11 mouse cellular contexts compared by ENCODE assay signal in the genomic region with DNA sequence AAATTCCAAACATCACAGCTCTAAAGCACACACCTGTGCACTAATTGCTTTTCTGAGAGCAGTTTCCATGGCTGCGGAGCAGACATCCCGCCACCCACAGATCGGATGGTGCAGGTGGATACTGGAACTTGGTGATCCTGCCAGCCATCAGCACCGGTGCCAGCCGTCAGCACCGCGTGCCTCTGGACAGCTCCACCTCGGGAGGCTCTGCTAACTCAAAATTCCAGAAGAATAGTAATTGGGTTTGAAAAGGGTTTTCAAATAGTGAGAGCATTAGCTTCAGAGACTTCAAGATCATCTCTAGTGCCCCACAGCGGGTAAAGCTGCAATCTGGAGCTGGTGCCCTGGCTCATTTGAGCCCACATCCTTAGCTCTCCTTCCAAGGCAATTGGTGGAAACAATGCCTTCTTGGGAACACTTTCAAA.
DNase-seq lines count a peak whose midpoint lies in the region; ATAC-seq lines count a peak whose summit lies in the region.
"Had no signal": no experiment of that assay in that cellular context is flagged by ENCODE, and none has a peak within 500 bp of the region (broad histone marks: within the 10 kb centered on the region; RNA-seq: fewer than 3 reads in every experiment).

No protein-coding gene starts in this region.

- 11% methylated on average over 9 of the region's 9 CpGs for WGBS in forebrain, embryonic 14.5 days
- 36% methylated on average over 9 of the region's 9 CpGs for WGBS in limb, embryonic 10.5 days

- no peak overlapping the region for H3K9ac ChIP-seq in forebrain, embryonic 14.5 days (ENCODE audit: low read length)
- H3K9ac ChIP-seq: embryonic facial prominence, embryonic 12.5 days; heart, embryonic 15.5 days; liver, embryonic 12.5 days had no signal

- H3K4me3 ChIP-seq in forebrain, embryonic 14.5 days (ENCODE audit: low read depth, low read length), result no peak overlapping the region
- H3K4me3 ChIP-seq in limb, embryonic 10.5 days, result no peak overlapping the region
- H3K4me3 ChIP-seq: embryonic facial prominence, embryonic 12.5 days; heart, embryonic 15.5 days; liver, embryonic 12.5 days had no signal

- no peak overlapping the region for H3K4me2 ChIP-seq in forebrain, embryonic 14.5 days (ENCODE audit: low read length)
- H3K4me2 ChIP-seq: embryonic facial prominence, embryonic 12.5 days; heart, embryonic 15.5 days; liver, embryonic 12.5 days had no signal

- H3K9me3 ChIP-seq in forebrain, embryonic 14.5 days (replicated peaks; ENCODE audit: control insufficient read depth, low read length), result no peaks in the 10 kb centered on the region
- H3K9me3 ChIP-seq in limb, embryonic 10.5 days (replicated peaks), result no peaks in the 10 kb centered on the region
- H3K9me3 ChIP-seq: embryonic facial prominence, embryonic 12.5 days; heart, embryonic 15.5 days; liver, embryonic 12.5 days had no signal

- peak; percentile 35 for DNase-seq in kidney, postnatal 10 days
- no peak for DNase-seq in kidney, adult 18-20 months
- peak; percentile 46 to 53 for DNase-seq in cerebellum, postnatal 10 days
- DNase-seq in forebrain, embryonic 14.5 days (ENCODE audit: low spot score), result peak; percentile 85
- peak; percentile 75 for DNase-seq in limb, embryonic 10.5 days (ENCODE audit: low spot score)
- no peak for DNase-seq in gastrocnemius, adult 8-10 months (ENCODE audit: low spot score in 2 of 2)
- no peak for DNase-seq in adrenal gland, postnatal 4 days (ENCODE audit: low spot score in 2 of 2)

- no peak overlapping the region; the same call in 1 of the 2 replicates for H3K27ac ChIP-seq in forebrain, embryonic 14.5 days (ENCODE audit: low read depth, low read length)
- H3K27ac ChIP-seq in limb, embryonic 10.5 days, result no peak overlapping the region
- H3K27ac ChIP-seq: embryonic facial prominence, embryonic 12.5 days; heart, embryonic 15.5 days; liver, embryonic 12.5 days had no signal

- H3K36me3 ChIP-seq in forebrain, embryonic 14.5 days (ENCODE audit: control insufficient read depth, insufficient read depth, low read length), result no peaks in the 10 kb centered on the region
- no peaks in the 10 kb centered on the region for H3K36me3 ChIP-seq in limb, embryonic 10.5 days
- H3K36me3 ChIP-seq: embryonic facial prominence, embryonic 12.5 days; heart, embryonic 15.5 days; liver, embryonic 12.5 days had no signal

- peaks cover 8% of the 10 kb centered on the region for H3K4me1 ChIP-seq in forebrain, embryonic 14.5 days (ENCODE audit: control insufficient read depth, insufficient read depth, low read length)
- no peaks in the 10 kb centered on the region for H3K4me1 ChIP-seq in limb, embryonic 10.5 days
- H3K4me1 ChIP-seq: embryonic facial prominence, embryonic 12.5 days; heart, embryonic 15.5 days; liver, embryonic 12.5 days had no signal

- no peaks in the 10 kb centered on the region for H3K27me3 ChIP-seq in forebrain, embryonic 14.5 days (replicated peaks; ENCODE audit: control insufficient read depth, insufficient read depth, low read length)
- no peaks in the 10 kb centered on the region for H3K27me3 ChIP-seq in limb, embryonic 10.5 days (ENCODE audit: low read depth, poor library complexity, severe bottlenecking)
- H3K27me3 ChIP-seq: embryonic facial prominence, embryonic 12.5 days; liver, embryonic 12.5 days had no signal

- peak; percentile 79 for ATAC-seq in forebrain, embryonic 14.5 days
- no peak for ATAC-seq in monocyte, adult 5-6 weeks (replicated peaks; ENCODE audit: insufficient number of reproducible peaks, low FRiP score, low TSS enrichment, poor library complexity, severe bottlenecking)
- ATAC-seq: liver, embryonic 12.5 days had no signal

Comparison
In these comparisons a context has a peak if more than half of its experiments do, and no peak if none do; other contexts are left out.
1. DNase-seq: peak in kidney, postnatal 10 days (single experiment), cerebellum, postnatal 10 days (2 of 2), forebrain, embryonic 14.5 days (single experiment) and limb, embryonic 10.5 days (single experiment); none in kidney, adult 18-20 months (single experiment), gastrocnemius, adult 8-10 months (0 of 2) and adrenal gland, postnatal 4 days (0 of 2).